Mouse (Mus musculus) cerebellum, adult 2 months (tissue): ENCODE data around the gene Spock1. TPM values are rescaled to one million over a fixed set of nuclear protein-coding genes. Genes with fewer than 3 reads are reported as not detected.
A peak's percentile ranks its signal among the peaks of the same experiment; 100 is the strongest.

ENCODE experiments used
- DNase-seq, 2 experiments: peaks; one replicate each; pipeline ENCODE4 v3.0.0; 2021
- H3K27ac ChIP-seq: fragments of 200-500 bp; 2 replicates; pipeline ENCODE4 v1.5.1; 2012; ENCODE audit warnings: low read length, control low read depth, inconsistent platforms; ENCODE audit not compliant: insufficient read depth
- H3K27me3 ChIP-seq: fragments of 200-500 bp; 2 replicates; pipeline ENCODE4 v1.6.1; 2012; ENCODE audit warnings: inconsistent platforms, mild to moderate bottlenecking, low read length, moderate library complexity; ENCODE audit not compliant: control insufficient read depth, insufficient read depth
- H3K4me1 ChIP-seq: fragments of 200-500 bp; 2 replicates; pipeline ENCODE4 v1.6.1; 2011; ENCODE audit warnings: low read length; ENCODE audit not compliant: control insufficient read depth, insufficient read depth
- H3K4me3 ChIP-seq: fragments of 200-500 bp; replicated peaks from 2 replicates; pipeline ENCODE3; 2011; ENCODE audit warnings: mild to moderate bottlenecking, low read depth, low read length, control low read depth; ENCODE audit not compliant: insufficient read depth
- CTCF ChIP-seq: fragments of 200-500 bp; IDR thresholded peaks from 2 replicates; pipeline ENCODE4 v1.5.1; 2011; ENCODE audit warnings: low read depth, mild to moderate bottlenecking, control low read depth, low read length, moderate library complexity, borderline replicate concordance; ENCODE audit not compliant: insufficient read depth
- POLR2A ChIP-seq: fragments of 200-500 bp; IDR thresholded peaks from 2 replicates; pipeline ENCODE4 v1.6.1; 2011; ENCODE audit warnings: low read length, control low read depth, borderline replicate concordance; ENCODE audit not compliant: insufficient read depth
- WGBS: fragments of 180-500 bp; shearing (Covaris S2); methylation state at CpG from one replicate; pipeline ENCODE4 v1.1.7; 2018; 5-methylcytosine and 5-hydroxymethylcytosine counted together
- polyA plus RNA-seq: library from polyadenylated mRNA; depleted of rRNA; stranded (reverse); fragments of >200 nt; gene quantifications from 2 replicates; pipeline ENCODE4 v1.2.3, GENCODE M21; 2012

Spock1 gene
- polyA plus RNA-seq, 1 experiment, result 144 TPM

GRCm38 (mm10) chr13:57521152-57521551 is 387.0 kb downstream of the Spock1 start:
- H3K27me3 ChIP-seq, result no peaks in the 10 kb centered on the region
- peak; percentile 56 to 65 for DNase-seq

GRCm38 (mm10) chr13:57519790-57520189 is 388.3 kb downstream of the Spock1 start:
- Histone ChIP-seq H3K4me3 (no peak overlapping the region), H3K4me1 (peaks cover 14% of the 10 kb centered on the region), H3K27ac (no peak overlapping the region), H3K27me3 (no peaks in the 10 kb centered on the region)
- TF ChIP-seq POLR2A (no peak), CTCF (no peak)
- DNase-seq, result no peak
- 59% methylated on average over 11 of the region's 11 CpGs for WGBS

More at GRCm38 (mm10) chr13:57521152-57521551, 387.0 kb downstream of the Spock1 start:
- Histone ChIP-seq H3K4me1 (peaks cover 10% of the 10 kb centered on the region), H3K27ac (no peak overlapping the region), H3K4me3 (no peak overlapping the region)
- 36% methylated on average over 3 of the region's 3 CpGs for WGBS
- no peak for TF ChIP-seq POLR2A
- peak; percentile 82 for TF ChIP-seq CTCF

- TF ChIP-seq POLR2A, result no peak
- no peak for TF ChIP-seq CTCF
- no peak overlapping the region for H3K4me3 ChIP-seq
These were observed 392.4 kb downstream of the Spock1 start for GRCm38 (mm10) chr13:57515737-57516136.

GRCm38 (mm10) chr13:57501552-57501951 is 406.6 kb downstream of the Spock1 start:
- H3K4me1 ChIP-seq, result no peaks in the 10 kb centered on the region
- no peak overlapping the region for H3K4me3 ChIP-seq
- no peak for DNase-seq
- no peak overlapping the region for H3K27ac ChIP-seq
- WGBS, result 85% methylated on average over 7 of the region's 7 CpGs
- no peaks in the 10 kb centered on the region for H3K27me3 ChIP-seq
- TF ChIP-seq POLR2A (no peak), CTCF (no peak)

More at GRCm38 (mm10) chr13:57515737-57516136, 392.4 kb downstream of the Spock1 start:
- 91% methylated on average over 11 of the region's 11 CpGs for WGBS
- Histone ChIP-seq H3K27me3 (no peaks in the 10 kb centered on the region), H3K4me1 (peaks cover 7% of the 10 kb centered on the region), H3K27ac (no peak overlapping the region)
- DNase-seq, result no peak

- no peak for DNase-seq
- Histone ChIP-seq H3K27me3 (no peaks in the 10 kb centered on the region), H3K27ac (no peak overlapping the region), H3K4me1 (no peaks in the 10 kb centered on the region; the same call in 1 of the 2 replicates), H3K4me3 (no peak overlapping the region)
- TF ChIP-seq POLR2A, result no peak
- TF ChIP-seq CTCF, result no peak
- WGBS, result 73% methylated on average over 7 of the region's 7 CpGs
These were observed 411.4 kb downstream of the Spock1 start for GRCm38 (mm10) chr13:57496778-57497177.

GRCm38 (mm10) chr13:57494838-57495237 is 413.3 kb downstream of the Spock1 start:
- H3K4me1 ChIP-seq, result no peaks in the 10 kb centered on the region; the same call in 1 of the 2 replicates
- 47% methylated on average over 1 of the region's 1 CpGs for WGBS
- H3K4me3 ChIP-seq, result no peak overlapping the region
- H3K27ac ChIP-seq, result no peak overlapping the region
- DNase-seq, result no peak
- no peaks in the 10 kb centered on the region for H3K27me3 ChIP-seq
- no peak for TF ChIP-seq POLR2A
- TF ChIP-seq CTCF, result no peak

- peak; percentile 51 to 66 for DNase-seq
- TF ChIP-seq POLR2A (no peak), CTCF (no peak)
- Histone ChIP-seq H3K4me3 (no peak overlapping the region), H3K4me1 (peaks cover 14% of the 10 kb centered on the region), H3K27me3 (no peaks in the 10 kb centered on the region), H3K27ac (no peak overlapping the region)
- 4% methylated on average over 8 of the region's 8 CpGs for WGBS
These were observed 419.2 kb downstream of the Spock1 start for GRCm38 (mm10) chr13:57488926-57489325.

- no peak for DNase-seq
- no peak overlapping the region for H3K4me3 ChIP-seq
- 70% methylated on average over 16 of the region's 16 CpGs for WGBS
- TF ChIP-seq POLR2A (no peak), CTCF (no peak)
- H3K27ac ChIP-seq, result no peak overlapping the region
- peaks cover 14% of the 10 kb centered on the region for H3K4me1 ChIP-seq
- H3K27me3 ChIP-seq, result no peaks in the 10 kb centered on the region
These were observed 423.5 kb downstream of the Spock1 start for GRCm38 (mm10) chr13:57484426-57485168.
